Comparison of ENCODE assay signal across 26 mouse cellular contexts in genomic region chr3:135591376-135591775, GRCm38 (mm10).
A peak's percentile ranks its signal among the peaks of the same experiment; 100 is the strongest.
DNase-seq lines count a peak whose midpoint lies in the region; ATAC-seq lines count a peak whose summit lies in the region.
"Had no signal": no experiment of that assay in that cellular context is flagged by ENCODE, and none has a peak within 500 bp of the region (broad histone marks: within the 10 kb centered on the region; RNA-seq: fewer than 3 reads in every experiment).

No protein-coding gene starts in this region.

- no peak for ATAC-seq in cerebellum, adult (ENCODE audit: insufficient number of reproducible peaks, low FRiP score, low TSS enrichment)
- ATAC-seq in forebrain, embryonic 15.5 days (replicated peaks): peak; percentile 3; the same call in 1 of the 2 replicates
- ATAC-seq: CD4-positive, CD25-positive, alpha-beta regulatory T cell, adult 4 months; hindbrain, postnatal 0 days; intestine, embryonic 15.5 days; midbrain, embryonic 15.5 days had no signal

- WGBS in forebrain, embryonic 15.5 days: 61% methylated on average over 5 of the region's 5 CpGs
- WGBS in forebrain, embryonic 10.5 days: 83% methylated on average over 5 of the region's 5 CpGs

- H3K4me2 ChIP-seq in forebrain, embryonic 15.5 days (replicated peaks): no peak overlapping the region
- H3K4me2 ChIP-seq: heart, embryonic 13.5 days; intestine, embryonic 15.5 days; lung, embryonic 14.5 days; midbrain, embryonic 15.5 days; neural tube, embryonic 15.5 days had no signal

- no peaks in the 10 kb centered on the region for H3K9me3 ChIP-seq in forebrain, embryonic 15.5 days
- H3K9me3 ChIP-seq in forebrain, embryonic 10.5 days: no peaks in the 10 kb centered on the region
- H3K9me3 ChIP-seq: heart, embryonic 13.5 days; hindbrain, embryonic 10.5 days; intestine, embryonic 15.5 days; midbrain, embryonic 10.5 days; midbrain, embryonic 15.5 days; neural tube, embryonic 15.5 days had no signal

- H3K27me3 ChIP-seq in forebrain, embryonic 15.5 days: no peaks in the 10 kb centered on the region
- H3K27me3 ChIP-seq in forebrain, embryonic 10.5 days (ENCODE audit: poor library complexity, severe bottlenecking): no peaks in the 10 kb centered on the region
- H3K27me3 ChIP-seq: heart, embryonic 13.5 days; intestine, embryonic 15.5 days; midbrain, embryonic 15.5 days; neural tube, embryonic 15.5 days had no signal

- H3K9ac ChIP-seq in forebrain, embryonic 15.5 days (replicated peaks): no peak overlapping the region
- H3K9ac ChIP-seq: heart, embryonic 13.5 days; intestine, embryonic 15.5 days; liver, embryonic 14.5 days; lung, embryonic 14.5 days; midbrain, embryonic 15.5 days; neural tube, embryonic 15.5 days had no signal

- DNase-seq in cerebellum, adult 9-11 months: peak; percentile 24
- DNase-seq in forebrain, embryonic 10.5 days (ENCODE audit: extremely low spot score, low spot score): no peak
- DNase-seq in NIH3T3 (ENCODE audit: low read depth): peak; percentile 26
- DNase-seq in cerebellum, postnatal 25 days: peak; percentile 55 to 65
- no peak for DNase-seq in heart, adult 18-20 months
- DNase-seq: adrenal gland, postnatal 25 days; heart, postnatal 10 days; kidney, adult 2 months; kidney, postnatal 36 days; liver; lung, embryonic 14.5 days; retina, postnatal 1 day; right cerebral cortex, postnatal 14 days; thymus, postnatal 14 days had no signal

- H3K27ac ChIP-seq in forebrain, embryonic 15.5 days (replicated peaks): no peak overlapping the region
- no peak overlapping the region for H3K27ac ChIP-seq in forebrain, embryonic 10.5 days
- H3K27ac ChIP-seq: hindbrain, embryonic 10.5 days; hindbrain, postnatal 0 days; intestine, embryonic 15.5 days; layer of hippocampus, adult 2 months; liver, embryonic 14.5 days; midbrain, embryonic 10.5 days; midbrain, embryonic 15.5 days; neural tube, embryonic 15.5 days had no signal

- no peaks in the 10 kb centered on the region for H3K4me1 ChIP-seq in forebrain, embryonic 15.5 days
- H3K4me1 ChIP-seq in forebrain, embryonic 10.5 days: no peaks in the 10 kb centered on the region
- H3K4me1 ChIP-seq: hindbrain, embryonic 10.5 days; midbrain, embryonic 10.5 days; midbrain, embryonic 15.5 days; neural tube, embryonic 15.5 days had no signal

- no peak overlapping the region for H3K4me3 ChIP-seq in forebrain, embryonic 15.5 days
- no peak overlapping the region for H3K4me3 ChIP-seq in forebrain, embryonic 10.5 days
- H3K4me3 ChIP-seq: heart, embryonic 13.5 days; hindbrain, embryonic 10.5 days; intestine, embryonic 15.5 days; layer of hippocampus, adult 2 months; midbrain, embryonic 10.5 days; midbrain, embryonic 15.5 days; neural tube, embryonic 15.5 days had no signal

- H3K36me3 ChIP-seq in forebrain, embryonic 15.5 days: peaks cover 7% of the 10 kb centered on the region; the same call in 1 of the 2 replicates
- H3K36me3 ChIP-seq in forebrain, embryonic 10.5 days (replicated peaks): peaks cover 81% of the 10 kb centered on the region
- H3K36me3 ChIP-seq: midbrain, embryonic 15.5 days had no signal

Comparison
In these comparisons a context has a peak if more than half of its experiments do, and no peak if none do; other contexts are left out.
1. DNase-seq: peak in cerebellum, adult 9-11 months (single experiment), NIH3T3 (single experiment) and cerebellum, postnatal 25 days (2 of 2); none in forebrain, embryonic 10.5 days (single experiment) and heart, adult 18-20 months (0 of 2).